Mouse (Mus musculus) T-helper 2 cell (primary cell): ENCODE measurements at regions not wholly inside any gene's neighbourhood (a gene's known extent, or its start where the extent isn't known, plus 50 kb on each side); places are given as distances from the start of the nearest gene placed in this dataset.

Source experiments
- in situ Hi-C: fragments of 300-600 bp; cut with MboI, MseI; formaldehyde crosslinking; loops from one replicate; pipeline ENCODE4 v1.15.1; 2025; ENCODE audit warnings: high pct_unique_total_duplicates

DNA sequence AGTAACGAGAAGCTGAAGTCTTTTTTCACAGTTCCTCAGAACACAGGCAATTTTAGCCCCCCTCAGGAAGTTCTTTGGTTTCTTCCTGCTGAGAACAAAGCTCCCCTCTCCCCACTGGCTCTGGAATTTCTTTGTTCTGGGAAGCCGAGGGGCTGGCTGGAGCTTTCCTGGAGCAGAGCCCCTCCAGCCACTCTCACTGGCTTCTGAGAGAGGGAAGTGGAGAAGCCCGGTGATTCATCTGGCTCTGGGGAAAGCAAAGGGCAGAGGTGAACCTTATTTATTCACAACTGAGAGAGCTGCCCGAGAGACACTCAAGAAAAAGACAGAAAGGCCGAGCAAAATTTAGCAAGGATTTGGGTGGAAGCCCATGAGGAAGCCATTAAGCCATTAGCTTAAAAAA, 63.9 kb downstream of the Ddx3x start:
- in situ Hi-C loops = no loop called here

DNA sequence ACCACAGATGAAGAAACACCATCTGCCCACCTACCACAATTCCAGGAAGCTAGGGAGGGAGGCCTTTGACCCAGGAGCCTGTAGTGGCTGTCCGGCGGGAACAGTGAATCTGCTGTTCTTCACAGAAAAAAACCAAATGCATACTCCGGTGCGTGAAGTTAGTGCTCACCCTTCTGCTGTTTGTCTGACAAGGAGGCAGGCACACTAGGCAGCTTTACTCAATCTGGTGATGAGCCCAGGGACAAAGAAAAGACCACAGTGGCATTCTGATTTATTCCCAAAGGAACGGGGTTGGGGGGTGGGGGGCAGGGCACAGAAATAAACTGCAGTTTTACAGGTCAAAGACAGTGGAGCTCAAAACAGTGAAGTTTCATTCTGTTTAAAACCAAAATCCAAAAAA, 64.4 kb downstream of the Ddx3x start:
- in situ Hi-C loops = no loop called here

DNA sequence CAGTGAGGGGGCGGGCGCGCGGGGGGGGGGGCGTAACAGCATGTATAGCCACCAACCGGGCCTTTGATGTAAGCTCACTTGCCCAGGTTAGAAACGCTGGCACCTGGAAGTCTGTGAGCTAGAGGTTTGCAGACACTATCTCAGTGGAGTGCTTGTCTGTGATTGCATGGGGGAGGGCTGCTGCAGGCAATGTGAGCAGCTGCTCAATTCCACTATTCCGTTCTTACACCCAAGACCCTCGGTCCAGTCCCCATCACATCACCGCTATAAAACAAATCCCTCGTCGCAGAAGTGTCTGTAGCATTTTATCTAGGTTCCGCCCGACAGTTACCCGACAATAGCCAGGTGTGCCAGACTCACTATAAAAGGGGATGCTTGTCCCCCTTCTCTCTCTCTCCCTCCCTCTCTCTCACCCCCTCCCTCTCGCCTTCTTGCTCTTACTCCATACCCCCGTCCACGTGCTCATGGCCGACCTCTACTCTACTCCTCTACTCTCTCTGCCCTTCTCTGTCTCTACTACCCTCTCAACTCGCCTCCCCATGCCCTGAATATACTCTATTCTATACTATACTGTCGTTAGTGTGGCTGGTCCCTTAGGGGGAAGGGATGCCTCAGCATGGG, 65.4 kb downstream of the Ddx3x start:
- in situ Hi-C loops = no loop called here

DNA sequence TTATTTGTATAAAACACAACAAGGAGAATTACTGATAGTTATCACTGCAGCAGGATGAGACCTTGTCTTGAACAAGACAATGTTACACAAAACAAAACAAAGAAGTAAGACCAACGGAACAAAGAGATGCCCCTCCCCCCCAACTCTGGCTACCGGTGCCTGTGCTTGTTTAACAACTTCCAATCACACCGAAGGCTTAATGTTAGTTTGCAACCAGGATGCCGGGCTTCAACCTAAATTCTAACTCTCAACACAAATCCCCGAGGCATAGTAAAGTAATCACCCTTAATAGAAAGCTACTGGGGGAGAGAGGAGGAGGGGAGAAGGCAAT, 65.9 kb downstream of the Ddx3x start:
- in situ Hi-C loops = no loop called here

DNA sequence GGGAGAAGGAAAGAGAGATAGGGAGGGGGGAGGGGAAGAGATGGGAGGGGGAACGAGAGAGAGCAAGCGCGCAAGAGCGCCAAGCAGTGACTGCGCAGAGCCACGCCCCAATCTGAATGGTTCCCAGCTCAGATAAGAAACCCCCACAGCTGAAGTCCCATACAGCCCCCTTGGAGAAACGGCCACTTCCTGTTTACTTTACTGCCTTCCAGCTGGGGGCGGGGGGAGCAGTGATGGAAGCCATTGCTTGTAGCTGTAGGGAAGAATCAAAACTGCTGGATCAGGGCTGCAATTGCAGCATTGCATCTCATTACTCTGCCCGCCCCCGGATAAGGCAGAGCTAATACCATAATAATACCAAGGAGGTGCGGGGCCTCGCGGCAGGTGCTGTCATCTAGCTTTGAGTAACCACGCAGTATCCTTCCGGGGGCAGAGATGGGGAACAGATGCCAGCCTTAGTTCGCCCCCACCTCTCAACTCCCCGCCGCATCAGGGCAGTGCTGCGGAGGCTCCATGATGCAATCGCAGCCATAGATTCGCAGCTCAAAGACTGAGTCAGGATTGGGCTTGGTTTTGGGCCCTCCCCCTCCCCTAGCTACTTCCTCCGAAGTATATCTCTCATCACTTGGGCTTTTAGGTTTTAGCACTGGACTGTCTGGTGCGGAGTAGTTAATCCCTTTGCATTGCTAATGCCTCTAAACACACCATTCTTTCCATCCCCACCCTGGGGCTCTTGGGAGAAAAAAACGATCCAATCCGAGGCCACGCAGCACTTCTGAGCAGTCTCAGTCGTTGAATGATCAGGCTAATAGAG, 66.5 kb downstream of the Ddx3x start:
- in situ Hi-C loops = no loop called here

DNA sequence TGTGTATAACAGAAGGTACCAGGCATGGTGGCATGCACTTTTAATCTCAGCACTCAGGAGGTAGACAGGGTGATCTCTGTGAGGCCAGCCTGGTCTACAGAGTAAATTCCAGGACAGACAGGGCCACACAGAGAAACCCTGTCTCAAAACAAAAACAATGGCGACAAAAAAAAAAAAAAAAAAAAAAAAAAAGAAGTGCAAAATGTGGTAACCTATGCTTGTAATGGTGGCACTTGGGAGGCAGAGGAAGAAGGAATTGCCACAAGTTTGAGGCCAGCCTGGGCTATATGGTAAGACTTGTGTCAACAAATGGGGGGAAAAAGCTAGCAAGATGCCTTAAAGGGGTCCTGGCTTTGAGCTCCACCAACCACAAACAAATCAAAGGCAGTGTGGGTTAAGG, 67.6 kb downstream of the Ddx3x start:
- in situ Hi-C loops = no loop called here

DNA sequence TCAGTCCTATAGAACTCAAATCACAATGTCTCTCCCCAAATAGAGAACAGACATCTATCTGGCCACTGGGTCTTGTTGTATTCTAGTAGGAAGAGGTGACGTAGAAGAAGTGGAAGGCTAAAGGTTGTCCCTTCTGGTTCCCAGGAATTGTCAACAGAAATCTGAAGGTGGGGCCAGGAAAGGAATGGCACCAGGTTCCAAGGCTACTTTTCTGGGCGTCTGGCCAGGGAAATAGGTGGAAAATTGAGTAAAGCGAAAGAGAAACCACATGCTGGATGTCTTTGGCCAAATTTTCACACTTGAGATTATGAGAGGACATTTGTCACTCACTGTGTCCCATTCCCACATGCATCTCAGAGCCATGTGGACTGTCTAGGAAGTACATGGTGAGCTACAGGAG, 69.7 kb downstream of the Ddx3x start:
- in situ Hi-C loops = no loop called here

DNA sequence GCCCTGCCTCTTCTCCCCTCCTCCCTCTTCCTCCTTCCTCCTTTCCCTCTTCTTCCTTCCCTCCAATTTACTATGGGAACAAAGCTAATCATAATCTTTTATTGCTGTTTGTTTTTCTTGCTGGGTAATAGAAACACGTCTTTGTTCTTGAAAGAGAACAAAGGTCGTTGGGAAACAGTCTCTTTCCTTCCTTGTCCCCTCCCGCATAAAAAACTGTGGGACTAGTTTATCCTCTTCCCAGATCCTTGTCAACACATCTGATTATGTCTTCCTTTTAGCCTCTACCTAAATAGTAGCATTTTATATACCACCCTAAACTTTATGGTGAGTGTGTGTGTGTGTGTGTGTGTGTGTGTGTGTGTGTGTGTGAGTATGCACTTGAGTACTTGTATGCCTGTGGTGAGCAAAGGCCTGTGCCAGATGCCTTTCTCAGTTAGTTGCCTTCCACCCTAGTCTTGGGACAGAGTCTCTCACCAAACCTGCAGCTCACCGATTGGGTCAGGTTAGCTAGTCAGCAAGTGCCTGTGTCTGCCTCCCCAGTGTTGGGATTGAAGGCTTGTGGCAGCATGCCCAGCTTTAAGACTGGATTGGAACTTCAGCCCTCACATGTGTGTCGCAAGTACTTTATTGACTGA, 76.5 kb downstream of the Ddx3x start:
- in situ Hi-C loops = no loop called here

DNA sequence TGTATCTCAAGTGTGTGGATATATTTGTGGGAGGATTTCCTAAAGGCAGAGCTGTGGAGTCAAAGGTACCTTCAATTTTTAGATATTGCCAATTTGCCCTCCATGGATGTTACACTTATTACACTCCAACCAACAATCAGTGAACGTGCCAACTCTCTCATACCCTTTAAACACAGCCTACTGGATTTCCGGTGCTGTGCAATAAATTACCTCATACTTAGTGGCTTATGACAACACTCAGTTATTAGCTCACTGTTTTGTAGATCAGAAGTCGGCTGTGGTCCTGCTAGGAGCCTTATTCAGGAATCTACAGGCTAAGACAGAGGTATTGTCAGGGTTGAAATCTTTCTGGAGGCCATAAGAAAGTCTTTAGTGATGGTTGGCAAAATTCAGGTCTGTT, 77.2 kb downstream of the Ddx3x start:
- in situ Hi-C loops = no loop called here

DNA sequence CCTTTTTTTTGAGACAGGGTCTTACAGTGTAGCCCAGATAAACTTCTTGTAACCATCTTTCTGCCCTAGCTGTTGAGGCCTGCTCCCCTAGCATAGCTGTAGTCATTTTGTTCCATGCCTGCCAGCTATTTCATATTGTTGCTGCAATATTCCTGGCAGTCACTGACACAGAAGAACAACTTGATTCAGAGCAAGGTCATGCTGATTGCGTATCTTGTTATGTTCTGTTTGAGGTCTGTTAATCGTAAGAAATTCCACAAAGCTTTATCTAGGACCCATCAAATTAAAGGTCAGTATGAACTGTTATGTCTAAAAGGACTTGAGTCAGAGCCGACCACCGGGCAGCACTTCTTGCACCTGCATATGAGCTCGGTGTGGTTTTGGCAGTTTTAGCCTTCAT, 79.7 kb downstream of the Ddx3x start:
- in situ Hi-C loops = no loop called here

DNA sequence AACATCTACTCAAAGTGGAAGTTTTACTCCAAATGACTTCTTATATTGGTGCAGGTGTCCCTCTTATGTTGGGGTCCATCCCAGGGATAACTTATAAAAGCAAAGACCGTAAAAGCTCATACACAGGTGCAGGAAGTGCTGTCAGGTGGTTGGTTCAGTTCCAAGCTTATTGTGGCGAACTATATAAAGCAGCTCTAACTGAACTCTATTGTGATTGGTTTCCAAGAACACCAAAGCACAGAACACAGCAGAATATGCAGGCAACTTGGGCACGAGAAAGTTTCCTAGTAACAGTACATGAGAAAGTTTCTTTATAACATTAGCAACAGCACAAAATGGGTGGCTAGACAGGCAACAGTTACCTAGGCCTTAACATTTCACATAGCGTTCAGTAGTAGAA, 89.5 kb downstream of the Ddx3x start:
- in situ Hi-C loops = no loop called here

DNA sequence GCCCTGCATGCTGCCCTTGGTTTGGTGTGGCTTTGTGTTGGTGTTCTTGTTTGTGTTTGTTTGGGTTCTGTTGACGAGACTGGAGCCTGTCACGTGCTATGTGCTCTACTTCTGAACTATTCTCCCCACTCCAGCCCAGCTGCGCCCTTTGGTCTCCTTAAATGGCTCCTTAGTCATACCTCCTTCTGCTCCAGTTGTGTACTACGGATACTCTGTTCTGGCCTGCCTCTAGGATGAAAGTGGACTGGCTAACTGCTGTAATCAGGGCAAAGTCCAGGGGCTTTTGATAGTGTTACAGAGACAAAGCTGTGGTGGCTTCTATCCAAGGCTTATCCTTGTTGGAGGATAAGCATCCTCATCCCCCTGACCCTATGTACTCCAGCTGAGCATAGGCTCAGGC, 92.0 kb downstream of the Ddx3x start:
- in situ Hi-C loops = no loop called here

DNA sequence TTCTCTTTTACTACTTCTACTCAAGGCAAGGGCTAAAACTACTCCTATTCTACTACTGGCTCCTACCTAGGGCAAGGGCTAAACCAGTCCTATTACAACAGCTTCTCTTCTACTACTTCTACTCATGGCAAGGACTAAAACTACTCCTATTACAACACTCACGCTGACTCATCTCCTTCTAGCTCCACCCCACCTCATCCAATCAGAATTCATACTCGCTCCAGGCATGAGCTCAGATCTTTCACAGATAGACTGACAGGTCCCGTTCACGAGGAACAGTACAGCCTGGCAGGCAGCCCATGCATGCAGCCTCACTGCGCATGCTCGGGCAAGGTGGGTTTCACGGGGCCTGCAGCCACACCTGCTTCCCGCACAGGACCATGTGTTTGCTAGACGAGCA, 79.6 kb upstream of the Nyx start:
- in situ Hi-C loops = loop anchor here (25.0 kb wide), 1 partner anchor 1251 kb away; no protein-coding TSS in a partner anchor

DNA sequence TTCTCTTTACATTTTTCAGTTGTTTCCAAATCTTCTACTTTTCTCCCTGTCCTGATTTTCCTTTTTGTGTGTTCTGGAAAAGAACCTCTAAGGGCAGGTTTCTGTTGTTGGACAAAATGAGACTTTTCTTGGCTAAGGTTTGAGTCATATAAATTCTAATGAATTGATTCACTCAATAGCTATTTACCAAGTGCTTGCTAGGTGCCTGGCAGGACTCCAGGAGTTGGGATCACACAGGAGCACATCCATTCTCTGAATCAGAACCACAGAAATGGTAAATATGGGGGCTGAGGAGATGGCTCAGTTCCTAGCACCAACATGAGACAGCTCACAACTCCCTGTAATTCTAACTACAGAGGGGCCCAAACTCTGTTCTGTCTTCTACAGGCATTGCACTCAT, 67.4 kb upstream of the Nyx start:
- in situ Hi-C loops = loop anchor here (25.0 kb wide), 1 partner anchor 1239 kb away; no protein-coding TSS in a partner anchor

DNA sequence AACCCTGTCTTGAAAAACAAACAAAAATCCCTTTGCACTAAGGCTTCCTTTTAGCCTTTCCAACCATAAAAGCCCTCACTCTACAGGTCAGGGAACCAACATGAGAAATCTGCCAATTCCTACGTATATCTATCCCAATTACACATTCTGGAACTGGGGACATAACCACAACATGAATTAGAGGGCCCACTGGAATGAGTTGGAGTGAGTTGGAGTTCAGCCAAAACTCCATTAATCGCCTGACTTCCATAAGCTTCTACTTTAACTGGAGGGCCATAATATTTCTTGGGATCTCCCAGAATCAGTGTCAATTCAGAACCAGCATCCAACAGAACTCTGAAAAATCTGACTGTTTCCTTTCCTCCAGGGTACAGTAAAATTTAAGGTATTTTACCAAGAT, 53.2 kb upstream of the Nyx start:
- in situ Hi-C loops = no loop called here

DNA sequence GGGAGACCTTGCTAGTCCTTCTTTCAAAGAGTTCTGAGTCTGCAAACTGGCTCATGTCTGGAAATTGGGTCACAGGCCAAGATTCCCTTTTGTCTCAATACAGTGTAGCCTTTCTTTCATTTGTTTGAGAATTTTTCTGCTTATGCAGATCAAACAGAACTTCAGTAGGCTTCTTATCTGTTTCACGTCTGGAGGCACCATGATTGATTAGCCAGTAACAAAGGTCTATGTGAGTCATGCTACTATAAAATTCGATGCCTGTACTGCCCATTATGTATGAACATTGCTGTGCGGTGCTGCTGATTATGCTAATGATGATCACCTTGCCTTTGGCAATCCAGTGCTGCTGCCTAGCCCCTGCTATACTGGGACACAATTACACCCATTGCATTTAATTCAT, 52.8 kb upstream of the Nyx start:
- in situ Hi-C loops = no loop called here
